Mouse (Mus musculus): Measurements from ENCODE around the gene Slc2a9.

The Slc2a9 gene

GRCm38 (mm10) chr5:38502992-38503391, at the start of gene Slc2a9:
TSS of gene Slc2a9 (minus strand) at chr5:38503143.
- DNase-seq (ENCODE audit: extremely low spot score) = no peak

- DNase-seq (ENCODE audit: extremely low spot score) = no peak
Measured at GRCm38 (mm10) chr5:38552615-38553014, 49.7 kb upstream of the Slc2a9 start.

- DNase-seq (ENCODE audit: extremely low spot score) = no peak
Measured at GRCm38 (mm10) chr5:38550221-38550768, 47.4 kb upstream of the Slc2a9 start.

GRCm38 (mm10) chr5:38549461-38549909, 46.5 kb upstream of the Slc2a9 start:
- DNase-seq (ENCODE audit: extremely low spot score) = no peak

GRCm38 (mm10) chr5:38547375-38547774, 44.4 kb upstream of the Slc2a9 start:
- DNase-seq (ENCODE audit: extremely low spot score) = no peak

GRCm38 (mm10) chr5:38544423-38545415, 41.8 kb upstream of the Slc2a9 start:
- DNase-seq (ENCODE audit: extremely low spot score) = no peak

- DNase-seq (ENCODE audit: extremely low spot score) = no peak
Measured at GRCm38 (mm10) chr5:38543496-38544217, 40.7 kb upstream of the Slc2a9 start.

- DNase-seq (ENCODE audit: extremely low spot score) = no peak
Measured at GRCm38 (mm10) chr5:38541728-38542127, 38.8 kb upstream of the Slc2a9 start.

- no peak for DNase-seq (ENCODE audit: extremely low spot score)
Measured at GRCm38 (mm10) chr5:38540898-38541297, 38.0 kb upstream of the Slc2a9 start.

GRCm38 (mm10) chr5:38538508-38538907, 35.6 kb upstream of the Slc2a9 start:
- DNase-seq (ENCODE audit: extremely low spot score) = no peak

- no peak for DNase-seq (ENCODE audit: extremely low spot score)
Measured at GRCm38 (mm10) chr5:38537845-38538244, 34.9 kb upstream of the Slc2a9 start.

- no peak for DNase-seq (ENCODE audit: extremely low spot score)
Measured at GRCm38 (mm10) chr5:38536822-38537221, 33.9 kb upstream of the Slc2a9 start.

GRCm38 (mm10) chr5:38532084-38532483, 29.1 kb upstream of the Slc2a9 start:
- no peak for DNase-seq (ENCODE audit: extremely low spot score)

- DNase-seq (ENCODE audit: extremely low spot score) = peak; percentile 12
Measured at GRCm38 (mm10) chr5:38529724-38530428, 26.9 kb upstream of the Slc2a9 start.

- DNase-seq (ENCODE audit: extremely low spot score) = no peak
Measured at GRCm38 (mm10) chr5:38522977-38523376, 20.0 kb upstream of the Slc2a9 start.

GRCm38 (mm10) chr5:38520838-38521237, 17.9 kb upstream of the Slc2a9 start:
- DNase-seq (ENCODE audit: extremely low spot score) = no peak

- DNase-seq (ENCODE audit: extremely low spot score) = peak; percentile 22
Measured at GRCm38 (mm10) chr5:38516267-38516666, 13.3 kb upstream of the Slc2a9 start.

GRCm38 (mm10) chr5:38512991-38513390, 10.0 kb upstream of the Slc2a9 start:
- no peak for DNase-seq (ENCODE audit: extremely low spot score)

- DNase-seq (ENCODE audit: extremely low spot score) = no peak
Measured at GRCm38 (mm10) chr5:38509568-38509967, 6.6 kb upstream of the Slc2a9 start.

- DNase-seq (ENCODE audit: extremely low spot score) = no peak
Measured at GRCm38 (mm10) chr5:38505435-38505765, 2.5 kb upstream of the Slc2a9 start.

- no peak for DNase-seq (ENCODE audit: extremely low spot score)
Measured at GRCm38 (mm10) chr5:38504747-38505434, 1.9 kb upstream of the Slc2a9 start.

Data from embryo, embryonic 9.5 days (tissue).